Mouse (Mus musculus) forebrain, embryonic 11.5 days (tissue): ENCODE results near the gene Lce1f. TPM values are rescaled to one million over a fixed set of nuclear protein-coding genes. Genes with fewer than 3 reads are reported as not detected.

Experiments used
- ATAC-seq: fragments of 200-750 bp; cut with Nextera tagmentation; replicated peaks from 2 replicates; pipeline ENCODE4 v1.8.0; 2017; ENCODE audit warnings: moderate TSS enrichment; ENCODE audit not compliant: low FRiP score
- DNase-seq: peaks from one replicate; pipeline ENCODE4 v3.0.0-alpha.2; 2017; ENCODE audit warnings: low spot score
- H3K27ac ChIP-seq: fragments of 300-500 bp; sonication (generic); 2 replicates; pipeline ENCODE4 v1.5.1; 2014; ENCODE audit warnings: low read depth, low read length
- H3K27me3 ChIP-seq: fragments of 300-500 bp; sonication (generic); 2 replicates; pipeline ENCODE4 v1.6.1; 2014; ENCODE audit warnings: mild to moderate bottlenecking, low read length, mixed read lengths; ENCODE audit not compliant: control insufficient read depth, insufficient read depth
- H3K36me3 ChIP-seq: fragments of 300-500 bp; sonication (generic); 2 replicates; pipeline ENCODE4 v1.6.1; 2014; ENCODE audit warnings: mild to moderate bottlenecking, low read length, moderate library complexity, mixed read lengths; ENCODE audit not compliant: control insufficient read depth, insufficient read depth
- H3K4me1 ChIP-seq: fragments of 300-500 bp; sonication (generic); replicated peaks from 2 replicates; pipeline ENCODE4 v1.6.1; 2014; ENCODE audit warnings: low read length, mixed read lengths; ENCODE audit not compliant: control insufficient read depth, insufficient read depth
- H3K4me2 ChIP-seq: fragments of 300-500 bp; sonication (generic); 2 replicates; pipeline ENCODE4 v1.6.1; 2014; ENCODE audit warnings: low read depth, mild to moderate bottlenecking, low read length, moderate library complexity, mixed read lengths; ENCODE audit not compliant: severe bottlenecking
- H3K4me3 ChIP-seq: fragments of 300-500 bp; sonication (generic); 2 replicates; pipeline ENCODE4 v1.5.1; 2014; ENCODE audit warnings: low read depth, low read length
- H3K9ac ChIP-seq: fragments of 300-500 bp; sonication (generic); 2 replicates; pipeline ENCODE4 v1.6.1; 2014; ENCODE audit warnings: low read length
- H3K9me3 ChIP-seq: fragments of 300-500 bp; sonication (generic); 2 replicates; pipeline ENCODE4 v1.6.1; 2016; ENCODE audit warnings: low read length, mixed read lengths; ENCODE audit not compliant: control insufficient read depth
- WGBS: fragments of 180-500 bp; shearing (Covaris S2); extraction: QIAGEN DNeasy Blood & Tissue Kit; methylation state at CpG from one replicate; pipeline ENCODE4 v1.1.7; 2014; 5-methylcytosine and 5-hydroxymethylcytosine counted together
- polyA plus RNA-seq: library from polyadenylated mRNA; unstranded; fragments of >200 nt; fragmentation: Nextera tagmentation; extraction: Ambion mirVana; gene quantifications from 2 replicates; pipeline ENCODE4 v1.2.1, GENCODE M21; 2014

The Lce1f gene
- not detected in 2 replicates for polyA plus RNA-seq

GRCm38 (mm10) chr3:92720250-92720649 is at the start of gene Lce1f:
Lce1f (minus strand) TSS chr3:92720350.
- H3K36me3 ChIP-seq, result no peaks in the 10 kb centered on the region
- no peak within 1 kb of the TSS for H3K4me3 ChIP-seq
- 87% methylated on average over 3 of the region's 3 CpGs for WGBS
- DNase-seq (no peak), ATAC-seq (no peak)
- H3K9ac ChIP-seq, result no peak within 1 kb of the TSS
- no peak within 1 kb of the TSS for H3K4me2 ChIP-seq
- H3K9me3 ChIP-seq, result no peaks in the 10 kb centered on the region
- no peaks in the 10 kb centered on the region for H3K4me1 ChIP-seq
- H3K27ac ChIP-seq, result no peak within 1 kb of the TSS
- no peaks in the 10 kb centered on the region for H3K27me3 ChIP-seq

DNA sequence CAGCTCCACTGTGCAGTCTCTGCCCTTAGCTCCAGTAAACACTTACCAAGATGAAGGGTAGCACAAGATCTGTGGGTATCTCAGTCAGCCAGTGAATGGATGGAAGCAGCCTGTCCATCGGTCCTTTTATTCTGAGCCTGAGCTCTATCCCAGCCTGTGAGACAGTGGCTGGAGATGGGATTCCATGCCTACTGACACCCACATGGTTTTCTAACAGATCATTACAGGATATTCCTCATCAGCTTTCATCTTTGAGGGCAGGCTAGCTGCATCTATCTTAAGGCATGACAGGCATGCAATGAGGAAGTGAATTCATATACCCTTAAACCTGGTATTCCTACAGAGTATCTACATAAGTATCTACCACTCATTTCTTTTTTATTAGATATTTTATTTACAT is 44.8 kb upstream of the Lce1f start, which contains the start of gene Lce1h:
Gene Lce1h, minus strand, starts transcription at position 101 of the 400 bp plus-strand sequence.
- no peaks in the 10 kb centered on the region for H3K9me3 ChIP-seq
- H3K4me2 ChIP-seq, result no peak within 1 kb of the TSS
- H3K4me3 ChIP-seq, result no peak within 1 kb of the TSS
- H3K27me3 ChIP-seq, result no peaks in the 10 kb centered on the region
- 91% methylated on average over 1 of the region's 1 CpGs for WGBS
- no peak within 1 kb of the TSS for H3K27ac ChIP-seq
- DNase-seq, result no peak
- ATAC-seq, result no peak
- H3K4me1 ChIP-seq, result no peaks in the 10 kb centered on the region
- H3K9ac ChIP-seq, result no peak within 1 kb of the TSS
- H3K36me3 ChIP-seq, result no peaks in the 10 kb centered on the region

DNA sequence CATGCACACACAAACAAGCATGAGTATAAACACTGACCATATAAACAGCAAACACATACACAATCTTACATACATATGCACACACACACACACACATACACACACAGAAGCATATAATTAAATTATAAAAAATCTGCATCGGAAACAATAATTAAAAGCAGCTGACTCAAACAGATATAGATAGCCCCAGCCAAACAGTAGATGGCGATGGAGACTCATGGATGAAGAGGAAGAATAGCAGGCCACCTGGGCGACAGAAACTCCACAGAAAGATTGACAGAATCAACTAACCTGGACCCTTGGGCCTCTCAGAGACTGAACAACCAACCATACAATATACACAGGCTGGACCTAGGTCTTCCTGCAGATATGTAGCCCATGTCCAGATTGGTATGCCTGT is 33.0 kb upstream of the Lce1f start:
- Histone ChIP-seq H3K4me1 (no peaks in the 10 kb centered on the region), H3K36me3 (no peaks in the 10 kb centered on the region), H3K4me3 (no peak overlapping the region), H3K9ac (no peak overlapping the region), H3K4me2 (no peak overlapping the region), H3K27me3 (no peaks in the 10 kb centered on the region), H3K27ac (no peak overlapping the region), H3K9me3 (no peaks in the 10 kb centered on the region)
- DNase-seq (no peak), ATAC-seq (no peak)
- WGBS, result 40% methylated on average over 3 of the region's 3 CpGs

DNA sequence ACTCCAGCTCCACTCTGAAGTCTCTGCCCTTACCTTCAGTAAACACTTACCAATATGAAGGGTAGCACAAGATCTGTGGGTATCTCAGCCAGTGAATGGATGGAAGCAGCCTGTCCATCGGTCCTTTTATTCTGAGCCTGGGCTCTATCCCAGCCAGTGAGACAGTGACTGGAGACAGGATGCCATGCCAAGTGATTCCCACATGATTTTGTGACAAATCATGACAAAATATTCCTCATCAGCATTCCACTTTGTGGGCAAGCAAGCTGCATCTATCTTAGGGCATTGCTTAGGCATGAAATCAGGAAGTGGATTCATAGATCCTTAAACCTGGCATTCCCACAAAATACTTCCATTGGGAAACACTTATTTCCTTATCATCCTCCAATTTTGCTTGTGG is 32.1 kb upstream of the Lce1f start, which contains the start of gene Lce1g:
Gene Lce1g, minus strand, starts transcription at position 101 of the 400 bp plus-strand sequence.
- WGBS, result 88% methylated on average over 1 of the region's 1 CpGs
- H3K4me3 ChIP-seq, result no peak within 1 kb of the TSS

GRCm38 (mm10) chr3:92738996-92739395 is 18.8 kb upstream of the Lce1f start, which contains the start of gene Gm38119:
Gm38119 (minus strand) TSS chr3:92739096.
- no peak for ATAC-seq
- WGBS, result 90% methylated on average over 1 of the region's 1 CpGs
- Histone ChIP-seq H3K27me3 (no peaks in the 10 kb centered on the region), H3K36me3 (no peaks in the 10 kb centered on the region), H3K4me1 (no peaks in the 10 kb centered on the region), H3K9ac (no peak within 1 kb of the TSS), H3K4me3 (no peak within 1 kb of the TSS), H3K9me3 (no peaks in the 10 kb centered on the region), H3K4me2 (no peak within 1 kb of the TSS), H3K27ac (no peak within 1 kb of the TSS)
- DNase-seq, result no peak

More for the DNA sequence above, 32.1 kb upstream of the Lce1f start, which contains the start of gene Lce1g:
- no peaks in the 10 kb centered on the region for H3K27me3 ChIP-seq
- no peak for ATAC-seq
- H3K36me3 ChIP-seq, result no peaks in the 10 kb centered on the region
- H3K27ac ChIP-seq, result no peak within 1 kb of the TSS
- no peaks in the 10 kb centered on the region for H3K9me3 ChIP-seq
- no peak within 1 kb of the TSS for H3K4me2 ChIP-seq
- no peak within 1 kb of the TSS for H3K9ac ChIP-seq
- no peak for DNase-seq
- no peaks in the 10 kb centered on the region for H3K4me1 ChIP-seq

DNA sequence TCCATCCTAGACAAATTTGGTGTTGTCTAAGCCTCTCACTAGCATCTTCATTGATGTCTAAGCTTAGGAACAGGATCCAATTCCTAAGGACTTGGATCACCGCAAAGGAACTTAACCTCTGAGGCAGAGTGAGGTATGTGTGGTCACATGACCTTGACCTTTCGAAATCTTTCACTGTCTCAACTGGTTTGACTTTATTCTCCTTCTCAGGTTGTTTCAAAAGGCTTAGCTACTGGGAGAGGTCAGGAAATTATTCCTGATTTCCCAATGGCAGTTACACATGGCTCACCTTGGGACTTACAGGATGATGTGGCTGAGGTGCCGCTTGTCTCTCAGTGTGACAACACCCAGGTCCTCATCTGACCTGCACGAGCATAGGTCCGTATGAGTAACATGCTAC is 2.5 kb upstream of the Lce1f start:
- Histone ChIP-seq H3K9me3 (no peaks in the 10 kb centered on the region), H3K9ac (no peak overlapping the region), H3K27ac (no peak overlapping the region), H3K4me1 (no peaks in the 10 kb centered on the region), H3K27me3 (no peaks in the 10 kb centered on the region), H3K4me3 (no peak overlapping the region), H3K36me3 (no peaks in the 10 kb centered on the region), H3K4me2 (no peak overlapping the region)
- DNase-seq (no peak), ATAC-seq (no peak)
- WGBS, result 91% methylated on average over 5 of the region's 5 CpGs

DNA sequence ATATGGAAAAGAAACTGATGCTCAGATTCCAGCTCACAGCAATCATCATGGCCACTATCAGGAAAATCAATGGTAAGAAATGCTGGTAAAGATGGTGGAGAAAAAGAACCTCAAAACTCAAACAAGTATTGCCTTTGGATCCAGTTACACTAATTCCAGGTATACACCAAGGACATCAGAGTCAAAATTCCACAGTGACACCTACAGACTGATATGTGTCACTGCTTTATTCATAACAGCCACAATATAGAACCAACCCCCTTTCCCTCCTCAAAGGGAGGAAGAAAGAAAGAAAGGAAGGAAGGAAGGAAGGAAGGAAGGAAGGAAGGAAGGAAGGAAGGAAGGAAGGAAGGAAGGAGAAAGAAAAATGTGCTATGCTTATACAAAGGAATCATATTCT is 5.0 kb downstream of the Lce1f start:
- no peak overlapping the region for H3K4me2 ChIP-seq
- DNase-seq, result no peak
- no peak overlapping the region for H3K9ac ChIP-seq
- H3K27ac ChIP-seq, result no peak overlapping the region
- H3K4me3 ChIP-seq, result no peak overlapping the region
- H3K9me3 ChIP-seq, result no peaks in the 10 kb centered on the region
- no peaks in the 10 kb centered on the region for H3K36me3 ChIP-seq
- H3K4me1 ChIP-seq, result no peaks in the 10 kb centered on the region
- no peaks in the 10 kb centered on the region for H3K27me3 ChIP-seq
- ATAC-seq, result no peak

DNA sequence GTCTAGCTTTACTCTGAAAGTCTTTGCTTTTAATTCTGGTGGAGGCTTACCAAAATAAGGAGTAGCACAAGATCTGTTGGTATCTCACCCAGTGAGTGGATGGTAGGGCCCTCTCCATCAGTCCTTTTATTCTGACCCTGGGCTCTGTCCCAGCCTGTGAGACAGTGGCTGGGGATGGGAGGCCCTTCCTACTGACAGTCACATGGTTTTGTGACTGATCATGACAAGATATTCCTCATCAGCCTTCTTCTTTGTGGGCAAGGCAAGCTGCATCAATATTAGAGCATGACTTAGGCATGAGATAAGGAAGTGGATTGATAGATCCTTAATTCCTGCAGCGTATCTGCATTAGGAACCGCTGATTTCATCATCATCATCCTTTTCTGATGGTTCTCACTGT is 11.2 kb downstream of the Lce1f start, which contains the start of gene Lce1e:
Gene Lce1e, minus strand, starts transcription at position 101 of the 400 bp plus-strand sequence.
- no peak within 1 kb of the TSS for H3K4me2 ChIP-seq
- no peaks in the 10 kb centered on the region for H3K27me3 ChIP-seq
- H3K27ac ChIP-seq, result no peak within 1 kb of the TSS
- no peak within 1 kb of the TSS for H3K9ac ChIP-seq
- no peak within 1 kb of the TSS for H3K4me3 ChIP-seq
- H3K9me3 ChIP-seq, result no peaks in the 10 kb centered on the region
- DNase-seq, result no peak
- ATAC-seq, result no peak
- H3K36me3 ChIP-seq, result no peaks in the 10 kb centered on the region
- H3K4me1 ChIP-seq, result no peaks in the 10 kb centered on the region
- WGBS, result 93% methylated on average over 2 of the region's 2 CpGs

DNA sequence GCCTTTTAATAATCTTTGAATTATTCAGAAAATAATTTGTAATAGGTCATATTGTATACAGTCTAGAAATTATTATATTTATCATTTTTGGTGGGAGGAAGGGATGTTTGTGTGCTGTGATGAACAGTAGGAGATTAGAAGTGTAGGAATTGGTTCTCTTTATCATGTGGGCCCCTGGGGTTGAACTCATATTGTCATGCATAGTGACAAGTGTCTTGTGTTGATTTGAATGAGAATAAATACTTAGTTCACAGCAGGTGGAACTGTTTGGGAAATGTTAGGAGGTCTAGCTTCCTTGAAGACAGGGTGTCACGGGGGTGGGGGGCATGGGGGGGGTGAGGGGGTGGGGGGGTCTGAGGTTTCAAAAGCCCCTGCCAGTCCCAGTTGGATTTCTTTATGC is 25.5 kb downstream of the Lce1f start:
- no peak overlapping the region for H3K27ac ChIP-seq
- no peaks in the 10 kb centered on the region for H3K36me3 ChIP-seq
- no peak overlapping the region for H3K4me3 ChIP-seq
- H3K9ac ChIP-seq, result no peak overlapping the region
- DNase-seq, result no peak
- H3K4me2 ChIP-seq, result no peak overlapping the region
- 0% methylated on average over 1 of the region's 1 CpGs for WGBS
- no peaks in the 10 kb centered on the region for H3K9me3 ChIP-seq
- no peaks in the 10 kb centered on the region for H3K27me3 ChIP-seq
- H3K4me1 ChIP-seq, result no peaks in the 10 kb centered on the region
- no peak for ATAC-seq
